Mouse (Mus musculus) CH12.LX (cell line): ENCODE measurements around the gene Gm3173. TPM values are rescaled to one million over a fixed set of nuclear protein-coding genes. Genes with fewer than 3 reads are reported as not detected.
"Not testable (repeated sequence)": the region's sequence is repeated elsewhere in the genome, so short reads cannot be mapped to it uniquely, and the experiment has no call there.

Source experiments
- DNase-seq: peaks from one replicate; pipeline ENCODE4 v3.0.0-alpha.2; 2013; ENCODE audit errors: extremely low read depth
- H3K27ac ChIP-seq: 2 replicates; pipeline ENCODE4 v1.5.1; 2012; ENCODE audit warnings: low read depth, mild to moderate bottlenecking, control low read depth, moderate library complexity; ENCODE audit not compliant: insufficient read depth
- H3K27me3 ChIP-seq: replicated peaks from 2 replicates; pipeline ENCODE3; 2012; ENCODE audit warnings: inconsistent platforms
- H3K36me3 ChIP-seq, 2 experiments: replicated peaks in 1 of 2; 2 replicates each; pipeline versions ENCODE3 to v1.6.1; 2012; ENCODE audit warnings: inconsistent platforms in 1 of 2, low read length in 1 of 2, mild to moderate bottlenecking in 1 of 2, mixed read lengths in 1 of 2, moderate library complexity in 1 of 2; ENCODE audit not compliant: control insufficient read depth in 1 of 2, insufficient read depth in 1 of 2
- H3K4me1 ChIP-seq, 2 experiments: 2 replicates each; pipeline ENCODE4 v1.6.1; 2012; ENCODE audit warnings: inconsistent platforms in 1 of 2, moderate library complexity in 1 of 2; ENCODE audit not compliant: insufficient read depth in 2 of 2, control insufficient read depth in 1 of 2
- H3K4me2 ChIP-seq: 2 replicates; pipeline ENCODE4 v1.6.1; 2012; ENCODE audit warnings: low read depth, mild to moderate bottlenecking, control low read depth; ENCODE audit not compliant: poor library complexity, insufficient read depth, severe bottlenecking
- H3K4me3 ChIP-seq, 3 experiments: fragments of 150-350 bp in 1 of 3; sonication (generic) in 1 of 3; replicated peaks in 1 of 3; 2 replicates each; pipeline versions ENCODE3 to v1.5.1; 2011 to 2012; ENCODE audit warnings: low read depth in 2 of 3, low read length in 2 of 3, mild to moderate bottlenecking in 2 of 3, moderate library complexity in 2 of 3, control low read depth in 1 of 3, improper control_type of control experiment in 1 of 3, inconsistent platforms in 1 of 3, mixed read lengths in 1 of 3; ENCODE audit not compliant: poor library complexity in 1 of 3
- H3K79me2 ChIP-seq: replicated peaks from 2 replicates; pipeline ENCODE4 v1.6.1; 2012; ENCODE audit warnings: mild to moderate bottlenecking, moderate library complexity; ENCODE audit not compliant: control insufficient read depth, poor library complexity, insufficient read depth, severe bottlenecking; ENCODE audit errors: extremely low read depth
- H3K9ac ChIP-seq: 2 replicates; pipeline ENCODE4 v1.6.1; 2012; ENCODE audit warnings: low read depth, mild to moderate bottlenecking, control low read depth, moderate library complexity; ENCODE audit not compliant: insufficient read depth
- H3K9me3 ChIP-seq: replicated peaks from 2 replicates; pipeline ENCODE3; 2012; ENCODE audit warnings: low read length, inconsistent platforms, mixed read lengths
- dilution Hi-C: fragments of 300-500 bp; cut with MboI; formaldehyde crosslinking; loops from 2 replicates; pipeline ENCODE4 v1.14.3; 2020; ENCODE audit warnings: low sequenced_read_pairs; ENCODE audit not compliant: extremely low pct_unique_long_range_greater_than_20kb, extremely low pct_ligation_motif_present
- in situ Hi-C: fragments of 300-500 bp; cut with MboI; formaldehyde crosslinking; loops from 3 replicates; pipeline ENCODE4 v1.14.3; 2019; ENCODE audit warnings: low sequenced_read_pairs, low pct_ligation_motif_present, low pct_unique_long_range_greater_than_20kb, mixed read lengths
- polyA plus RNA-seq: library from polyadenylated mRNA; unstranded; fragments of >175 nt; gene quantifications from 2 replicates; pipeline ENCODE4 v1.2.1, GENCODE M21; 2012; ENCODE audit warnings: low read depth; ENCODE audit not compliant: insufficient read length
- total RNA-seq, 2 experiments: library from RNA; depleted of rRNA; stranded (reverse); fragments of 300-350 nt in 1 of 2; fragments of >200 nt in 1 of 2; gene quantifications; 2 replicates each; pipeline ENCODE4 v1.2.3; 2012 to 2014

Gene Gm3173
- total and polyA plus RNA-seq, 3 experiments: not detected

DNA sequence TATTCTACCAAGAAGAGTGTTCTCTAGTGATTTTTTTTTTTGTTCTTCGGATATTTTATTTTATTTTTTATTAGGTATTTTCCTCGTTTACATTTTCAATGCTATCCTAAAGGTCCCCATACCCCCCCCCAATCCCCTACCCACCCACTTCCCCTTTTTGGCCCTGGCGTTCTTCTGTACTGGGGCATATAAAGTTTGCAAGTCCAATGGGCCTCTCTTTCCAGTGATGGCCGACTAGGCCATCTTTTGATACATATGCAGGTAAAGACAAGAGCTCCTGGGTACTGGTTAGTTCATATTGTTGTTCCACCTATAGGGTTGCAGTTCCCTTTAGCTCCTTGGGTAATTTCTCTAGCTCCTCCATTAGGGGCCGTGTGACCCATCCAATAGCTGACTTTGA lies 29.5 kb upstream of the Gm3173 start:
- H3K79me2 ChIP-seq, in situ Hi-C loops, H3K9me3 ChIP-seq, dilution Hi-C loops, H3K4me3 ChIP-seq, H3K4me2 ChIP-seq, DNase-seq, H3K27ac ChIP-seq, H3K27me3 ChIP-seq, H3K4me1 ChIP-seq, H3K9ac ChIP-seq, H3K36me3 ChIP-seq: not testable (repeated sequence)

DNA sequence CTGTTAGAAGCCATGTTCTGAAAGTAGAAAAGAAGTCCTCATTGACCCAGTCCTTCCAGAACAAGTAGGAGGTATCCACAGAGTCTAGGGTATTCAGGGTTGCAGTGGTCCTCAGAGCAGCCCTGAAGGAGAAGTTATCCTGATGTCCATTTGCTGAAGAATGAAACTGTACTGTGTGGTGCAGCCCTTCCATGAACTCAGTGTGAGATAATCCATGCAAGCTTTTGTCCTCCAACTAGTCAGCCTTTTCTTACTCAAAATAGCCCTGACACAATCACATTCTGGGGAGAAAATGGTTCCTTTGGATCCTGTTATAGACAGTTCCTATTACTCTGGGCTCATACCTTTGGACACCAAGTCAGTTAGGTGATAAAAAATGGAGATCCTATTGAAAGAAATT lies 27.0 kb upstream of the Gm3173 start:
- H3K4me3 ChIP-seq, dilution Hi-C loops, in situ Hi-C loops, DNase-seq, H3K27ac ChIP-seq, H3K9me3 ChIP-seq, H3K36me3 ChIP-seq, H3K79me2 ChIP-seq, H3K27me3 ChIP-seq, H3K4me2 ChIP-seq, H3K9ac ChIP-seq, H3K4me1 ChIP-seq: not testable (repeated sequence)

DNA sequence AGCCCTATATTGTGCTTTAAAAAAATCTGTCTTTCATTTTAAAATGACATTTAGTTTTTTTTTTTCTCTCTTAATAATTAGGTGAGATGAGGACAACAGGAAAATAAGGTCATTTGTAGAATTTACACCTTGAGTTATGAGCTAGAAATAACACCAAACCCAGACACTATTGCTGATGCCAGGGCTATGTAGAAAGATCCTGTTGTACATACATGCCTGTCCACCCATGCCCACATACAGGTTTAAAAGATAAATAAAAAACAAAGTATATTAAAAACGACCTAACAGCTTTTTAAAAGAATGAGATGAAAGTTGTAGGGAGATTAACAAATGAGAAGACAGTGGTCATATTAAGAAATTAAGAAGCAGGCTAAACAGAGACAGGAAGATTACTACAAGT lies 20.9 kb upstream of the Gm3173 start:
- dilution Hi-C loops: not testable (repeated sequence)

DNA sequence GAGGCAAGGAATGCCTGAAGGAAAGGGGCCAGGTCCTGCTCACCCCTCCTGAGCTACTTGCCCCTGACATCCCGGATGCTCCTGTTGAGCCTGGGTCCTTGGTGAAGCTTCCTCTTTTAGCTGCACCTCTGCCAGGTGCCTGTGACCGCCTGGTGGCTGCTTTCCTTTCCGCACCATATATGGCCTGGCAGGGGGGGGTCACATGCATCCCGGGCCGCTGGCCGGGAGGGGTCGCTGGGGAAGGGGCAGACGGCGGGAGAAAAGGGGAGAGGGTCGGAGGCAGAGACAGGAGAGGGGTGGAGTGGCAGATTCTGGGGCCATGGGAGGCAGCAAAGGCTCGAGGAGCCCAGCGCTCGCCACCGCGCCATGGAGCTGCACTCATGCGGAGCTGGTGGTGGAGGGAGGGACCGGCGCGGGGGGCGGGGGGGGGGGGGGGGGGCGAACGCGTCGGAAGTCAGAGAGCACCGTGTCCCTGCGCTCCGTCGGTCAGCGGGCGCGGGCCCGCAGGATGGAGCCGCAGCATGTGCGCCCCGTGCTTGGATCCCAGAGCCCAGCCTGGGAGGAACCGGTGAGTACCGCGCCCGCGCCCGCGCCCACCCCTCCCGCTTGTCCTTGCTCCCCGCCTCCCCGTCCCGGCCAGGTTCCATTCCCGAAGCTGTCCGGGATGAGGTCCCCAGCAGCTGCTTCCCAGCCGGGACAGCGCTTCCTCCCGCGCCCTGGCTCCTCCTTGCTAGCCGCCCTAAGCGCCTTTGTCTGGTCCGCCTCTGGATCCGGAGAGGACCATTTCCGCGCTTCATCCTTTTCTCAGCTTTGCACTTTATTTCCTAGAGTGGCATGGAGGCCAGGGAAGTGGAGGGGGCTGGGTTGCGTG lies 15.6 kb upstream of the Gm3173 start, which contains the start of gene Gm3164:
Gene Gm3164, plus strand, starts transcription at position 484 of the 871 bp plus-strand sequence.
- H3K79me2 ChIP-seq, H3K4me2 ChIP-seq, H3K27me3 ChIP-seq, H3K9ac ChIP-seq, in situ Hi-C loops, H3K9me3 ChIP-seq, DNase-seq, H3K36me3 ChIP-seq, H3K4me1 ChIP-seq, H3K4me3 ChIP-seq, dilution Hi-C loops, H3K27ac ChIP-seq: not testable (repeated sequence)

More for the DNA sequence above, 20.9 kb upstream of the Gm3173 start:
- H3K9me3 ChIP-seq, DNase-seq, H3K4me1 ChIP-seq, H3K4me2 ChIP-seq, H3K9ac ChIP-seq, H3K27me3 ChIP-seq, H3K36me3 ChIP-seq, H3K79me2 ChIP-seq, in situ Hi-C loops, H3K4me3 ChIP-seq, H3K27ac ChIP-seq: not testable (repeated sequence)

DNA sequence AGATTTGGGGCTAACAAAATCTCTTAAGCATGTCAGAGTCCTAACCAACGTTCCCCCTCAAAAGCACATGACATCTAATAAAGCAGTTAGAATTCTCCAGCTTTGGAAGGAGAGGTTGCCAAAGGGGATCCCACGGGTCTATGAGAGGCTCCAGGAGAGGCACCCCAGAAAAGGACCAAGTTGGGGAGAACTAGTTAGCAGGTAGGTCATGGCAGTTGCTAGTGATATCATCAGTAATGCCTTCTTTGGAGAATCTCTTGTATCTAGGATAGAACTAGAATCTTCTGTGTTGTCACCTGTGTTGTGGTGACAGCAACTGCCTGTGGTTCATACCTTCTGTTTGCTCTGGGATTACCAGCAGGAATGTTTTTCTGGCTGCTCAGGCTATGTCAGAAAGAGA lies 50.7 kb downstream of the Gm3173 start, which contains the start of gene Gm3182:
Gene Gm3182, plus strand, starts transcription at position 301 of the 400 bp plus-strand sequence.
- H3K4me3 ChIP-seq, in situ Hi-C loops, H3K27ac ChIP-seq, H3K9ac ChIP-seq, H3K36me3 ChIP-seq, DNase-seq, H3K4me1 ChIP-seq, dilution Hi-C loops, H3K79me2 ChIP-seq, H3K27me3 ChIP-seq, H3K4me2 ChIP-seq, H3K9me3 ChIP-seq: not testable (repeated sequence)

DNA sequence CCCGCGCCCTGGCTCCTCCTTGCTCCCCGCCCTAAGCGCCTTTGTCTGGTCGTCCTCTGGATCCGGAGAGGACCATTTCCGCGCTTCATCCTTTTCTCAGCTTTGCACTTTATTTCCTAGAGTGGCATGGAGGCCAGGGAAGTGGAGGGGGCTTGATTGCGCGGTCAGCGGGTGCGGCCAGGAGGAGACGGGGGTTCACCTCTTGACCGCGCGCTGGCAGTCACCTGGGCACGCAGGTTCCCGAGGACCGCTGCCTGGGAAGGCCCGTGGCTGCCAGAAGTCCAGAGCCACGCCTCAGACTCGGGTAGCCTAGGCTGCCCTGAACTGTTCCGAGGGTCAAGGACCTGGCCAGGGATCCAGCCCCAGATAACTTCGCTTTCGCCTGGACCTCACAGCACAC lies 68.6 kb downstream of the Gm3173 start:
- H3K9me3 ChIP-seq, DNase-seq, H3K4me2 ChIP-seq, H3K27ac ChIP-seq, H3K36me3 ChIP-seq, H3K4me3 ChIP-seq, H3K27me3 ChIP-seq, in situ Hi-C loops, dilution Hi-C loops, H3K79me2 ChIP-seq, H3K9ac ChIP-seq, H3K4me1 ChIP-seq: not testable (repeated sequence)
